Comparison of ENCODE assay signal across 19 mouse cellular contexts in genomic region chr1:13992978-13993377, GRCm38 (mm10).
DNase-seq lines count a peak whose midpoint lies in the region; ATAC-seq and TF ChIP-seq lines count a peak whose summit lies in the region.
"Had no signal": no experiment of that assay in that cellular context is flagged by ENCODE, and none has a peak within 500 bp of the region (broad histone marks: within the 10 kb centered on the region; RNA-seq: fewer than 3 reads in every experiment).

No protein-coding gene starts in this region.

- no peak overlapping the region for H3K9ac ChIP-seq in forebrain, embryonic 13.5 days
- H3K9ac ChIP-seq in forebrain, embryonic 11.5 days (ENCODE audit: low read length): no peak overlapping the region
- H3K9ac ChIP-seq in midbrain, embryonic 13.5 days (replicated peaks): no peak overlapping the region
- no peak overlapping the region for H3K9ac ChIP-seq in midbrain, embryonic 11.5 days (ENCODE audit: low read length)
- no peak overlapping the region for H3K9ac ChIP-seq in midbrain, embryonic 14.5 days (replicated peaks; ENCODE audit: low read length)
- H3K9ac ChIP-seq: heart, embryonic 13.5 days; limb, embryonic 13.5 days had no signal

- H3K4me1 ChIP-seq in forebrain, embryonic 13.5 days: no peaks in the 10 kb centered on the region; the same call in 1 of the 2 replicates
- no peaks in the 10 kb centered on the region for H3K4me1 ChIP-seq in forebrain, embryonic 11.5 days (replicated peaks; ENCODE audit: control insufficient read depth, insufficient read depth, low read length)
- no peaks in the 10 kb centered on the region for H3K4me1 ChIP-seq in midbrain, embryonic 13.5 days (replicated peaks)
- no peaks in the 10 kb centered on the region for H3K4me1 ChIP-seq in midbrain, embryonic 11.5 days (ENCODE audit: control insufficient read depth, insufficient read depth, low read length)
- no peaks in the 10 kb centered on the region for H3K4me1 ChIP-seq in midbrain, embryonic 14.5 days (ENCODE audit: control insufficient read depth, insufficient read depth, low read length)
- no peaks in the 10 kb centered on the region for H3K4me1 ChIP-seq in cerebellum, adult 2 months (ENCODE audit: control insufficient read depth, insufficient read depth, low read length)
- H3K4me1 ChIP-seq: heart, embryonic 13.5 days; limb, embryonic 13.5 days had no signal

- no peaks in the 10 kb centered on the region for H3K27me3 ChIP-seq in forebrain, embryonic 13.5 days
- no peaks in the 10 kb centered on the region for H3K27me3 ChIP-seq in forebrain, embryonic 11.5 days (ENCODE audit: control insufficient read depth, insufficient read depth, low read length)
- H3K27me3 ChIP-seq in midbrain, embryonic 13.5 days: no peaks in the 10 kb centered on the region
- no peaks in the 10 kb centered on the region for H3K27me3 ChIP-seq in midbrain, embryonic 11.5 days (ENCODE audit: control insufficient read depth, insufficient read depth, low read length)
- H3K27me3 ChIP-seq in midbrain, embryonic 14.5 days (ENCODE audit: control insufficient read depth, insufficient read depth, low read length): no peaks in the 10 kb centered on the region
- no peaks in the 10 kb centered on the region for H3K27me3 ChIP-seq in cerebellum, adult 2 months (ENCODE audit: control insufficient read depth, insufficient read depth, low read length)
- H3K27me3 ChIP-seq: heart, embryonic 13.5 days; limb, embryonic 13.5 days; Patski had no signal

- H3K36me3 ChIP-seq in forebrain, embryonic 13.5 days (ENCODE audit: poor library complexity, severe bottlenecking): no peaks in the 10 kb centered on the region
- no peaks in the 10 kb centered on the region for H3K36me3 ChIP-seq in forebrain, embryonic 11.5 days (ENCODE audit: control insufficient read depth, insufficient read depth, low read length)
- no peaks in the 10 kb centered on the region for H3K36me3 ChIP-seq in midbrain, embryonic 13.5 days
- H3K36me3 ChIP-seq in midbrain, embryonic 11.5 days (ENCODE audit: control insufficient read depth, insufficient read depth, low read length): no peaks in the 10 kb centered on the region
- H3K36me3 ChIP-seq in midbrain, embryonic 14.5 days (ENCODE audit: control insufficient read depth, insufficient read depth, low read length): no peaks in the 10 kb centered on the region
- H3K36me3 ChIP-seq: heart, embryonic 13.5 days; limb, embryonic 13.5 days had no signal

- H3K4me3 ChIP-seq in forebrain, embryonic 13.5 days: no peak overlapping the region
- no peak overlapping the region for H3K4me3 ChIP-seq in forebrain, embryonic 11.5 days (ENCODE audit: low read depth, low read length)
- H3K4me3 ChIP-seq in midbrain, embryonic 13.5 days (replicated peaks): no peak overlapping the region
- H3K4me3 ChIP-seq in midbrain, embryonic 11.5 days (ENCODE audit: low read depth, low read length): no peak overlapping the region
- H3K4me3 ChIP-seq in midbrain, embryonic 14.5 days (replicated peaks; ENCODE audit: low read depth, low read length): no peak overlapping the region
- H3K4me3 ChIP-seq in cerebellum, adult 2 months (replicated peaks; ENCODE audit: insufficient read depth, low read depth, low read length): no peak overlapping the region
- H3K4me3 ChIP-seq: heart, embryonic 13.5 days; layer of hippocampus, adult 2 months; left cerebral cortex, adult 2 months; limb, embryonic 13.5 days had no signal

- TF ChIP-seq POLR2A in cerebellum, adult 2 months (IDR thresholded peaks at IDR 0.05; ENCODE audit: borderline replicate concordance, insufficient read depth, low read length): no peak

- no peak overlapping the region for H3K27ac ChIP-seq in forebrain, embryonic 13.5 days
- H3K27ac ChIP-seq in forebrain, embryonic 11.5 days (ENCODE audit: low read depth, low read length): no peak overlapping the region
- no peak overlapping the region for H3K27ac ChIP-seq in midbrain, embryonic 13.5 days
- H3K27ac ChIP-seq in midbrain, embryonic 11.5 days (ENCODE audit: low read depth, low read length): no peak overlapping the region
- H3K27ac ChIP-seq in midbrain, embryonic 14.5 days (replicated peaks; ENCODE audit: low read depth, low read length): no peak overlapping the region
- H3K27ac ChIP-seq in cerebellum, adult 2 months (ENCODE audit: insufficient read depth, low read length): no peak overlapping the region
- H3K27ac ChIP-seq: heart, embryonic 13.5 days; left cerebral cortex, adult 2 months; limb, embryonic 13.5 days; macrophage had no signal

- H3K9me3 ChIP-seq in forebrain, embryonic 13.5 days (replicated peaks): no peaks in the 10 kb centered on the region
- H3K9me3 ChIP-seq in forebrain, embryonic 11.5 days (ENCODE audit: control insufficient read depth, low read length): no peaks in the 10 kb centered on the region
- H3K9me3 ChIP-seq in midbrain, embryonic 13.5 days: no peaks in the 10 kb centered on the region
- no peaks in the 10 kb centered on the region for H3K9me3 ChIP-seq in midbrain, embryonic 11.5 days (ENCODE audit: control insufficient read depth, low read length)
- no peaks in the 10 kb centered on the region for H3K9me3 ChIP-seq in midbrain, embryonic 14.5 days (ENCODE audit: control insufficient read depth, low read length)
- H3K9me3 ChIP-seq: heart, embryonic 13.5 days; limb, embryonic 13.5 days had no signal

- ATAC-seq in forebrain, embryonic 13.5 days: 0 out of 2 replicates have a peak, but pooled peaks have one; percentile 56
- no peak for ATAC-seq in forebrain, embryonic 11.5 days (replicated peaks; ENCODE audit: low FRiP score)
- peak; percentile 50; the same call in 1 of the 2 replicates for ATAC-seq in midbrain, embryonic 13.5 days
- no peak for ATAC-seq in midbrain, embryonic 11.5 days (ENCODE audit: low FRiP score)
- ATAC-seq in midbrain, embryonic 14.5 days (ENCODE audit: low FRiP score, low TSS enrichment): no peak; the same call in 1 of the 2 replicates
- ATAC-seq: Patski had no signal

- 60% methylated on average over 9 of the region's 9 CpGs for WGBS in forebrain, embryonic 13.5 days
- WGBS in forebrain, embryonic 11.5 days: 75% methylated on average over 9 of the region's 9 CpGs
- WGBS in midbrain, embryonic 13.5 days: 44% methylated on average over 9 of the region's 9 CpGs
- 55% methylated on average over 9 of the region's 9 CpGs for WGBS in midbrain, embryonic 11.5 days
- 33% methylated on average over 9 of the region's 9 CpGs for WGBS in midbrain, embryonic 14.5 days
- WGBS in cerebellum, adult 2 months: 27% methylated on average over 9 of the region's 9 CpGs

- H3K4me2 ChIP-seq in forebrain, embryonic 13.5 days: no peak overlapping the region
- H3K4me2 ChIP-seq in forebrain, embryonic 11.5 days (ENCODE audit: low read depth, low read length, severe bottlenecking): no peak overlapping the region
- 0 out of 2 replicates have a peak overlapping the region, but pooled peaks have one; percentile 4 for H3K4me2 ChIP-seq in midbrain, embryonic 13.5 days (replicated peaks)
- H3K4me2 ChIP-seq in midbrain, embryonic 11.5 days: no peak overlapping the region
- peak overlapping the region; percentile 26 for H3K4me2 ChIP-seq in midbrain, embryonic 14.5 days (ENCODE audit: low read length)
- H3K4me2 ChIP-seq: heart, embryonic 13.5 days; limb, embryonic 13.5 days had no signal

- no peak for TF ChIP-seq CTCF in cerebellum, adult 2 months (IDR thresholded peaks at IDR 0.05; ENCODE audit: borderline replicate concordance, insufficient read depth, low read depth, low read length)

- DNase-seq in forebrain, embryonic 11.5 days (ENCODE audit: low spot score): no peak
- DNase-seq in midbrain, embryonic 11.5 days (ENCODE audit: low spot score, missing footprints): no peak
- DNase-seq in midbrain, embryonic 14.5 days: peak; percentile 40
- peak; percentile 12 for DNase-seq in retina, postnatal 1 day
- no peak for DNase-seq in spleen, postnatal 10 days (ENCODE audit: low spot score in 2 of 2)
- DNase-seq in cerebellum, adult 2 months: no peak
- DNase-seq: B cell, adult 2 months; heart, postnatal 4 days; kidney, adult 11 months; lung, adult 2 months; thymus, adult 18-20 months had no signal

Comparison
In these comparisons a context has a peak if more than half of its experiments do, and no peak if none do; other contexts are left out.
1. ATAC-seq: peak in forebrain, embryonic 13.5 days (single experiment) and midbrain, embryonic 13.5 days (single experiment); none in forebrain, embryonic 11.5 days (single experiment), midbrain, embryonic 11.5 days (single experiment) and midbrain, embryonic 14.5 days (single experiment).
2. H3K4me2 ChIP-seq: peak in midbrain, embryonic 13.5 days (single experiment) and midbrain, embryonic 14.5 days (single experiment); none in forebrain, embryonic 13.5 days (single experiment), forebrain, embryonic 11.5 days (single experiment) and midbrain, embryonic 11.5 days (single experiment).
3. DNase-seq: peak in midbrain, embryonic 14.5 days (single experiment) and retina, postnatal 1 day (single experiment); none in forebrain, embryonic 11.5 days (single experiment), midbrain, embryonic 11.5 days (single experiment), spleen, postnatal 10 days (0 of 2) and cerebellum, adult 2 months (0 of 2).